Mouse (Mus musculus): Measurements from ENCODE around the gene Lrch3.
A peak's percentile ranks its signal among the peaks of the same experiment; 100 is the strongest.

Gene Lrch3

GRCm38 (mm10) chr16:33015396-33015907, 101.6 kb downstream of the Lrch3 start:
- Histone ChIP-seq H3K4me3 (replicated peaks; ENCODE audit: low read length) (no peak overlapping the region), H3K36me3 (ENCODE audit: insufficient read depth, low read length) (peaks cover 68% of the 10 kb centered on the region), H3K9me3 (ENCODE audit: low read length) (no peaks in the 10 kb centered on the region), H3K4me1 (replicated peaks; ENCODE audit: low read depth, low read length) (peaks cover 51% of the 10 kb centered on the region), H3K27me3 (ENCODE audit: insufficient read depth, low read length) (no peaks in the 10 kb centered on the region)
- TF ChIP-seq POU5F1 (IDR thresholded peaks at IDR 0.05; ENCODE audit: borderline replicate concordance, low read length) (no peak), CTCF (conservative IDR thresholded peaks at IDR 0.05; ENCODE audit: low read length) (no peak), NANOG (IDR thresholded peaks at IDR 0.05; ENCODE audit: borderline replicate concordance, low read length) (no peak)

GRCm38 (mm10) chr16:33015986-33016385, 102.1 kb downstream of the Lrch3 start:
- TF ChIP-seq NANOG (IDR thresholded peaks at IDR 0.05; ENCODE audit: borderline replicate concordance, low read length) (no peak), CTCF (conservative IDR thresholded peaks at IDR 0.05; ENCODE audit: low read length) (no peak), POU5F1 (IDR thresholded peaks at IDR 0.05; ENCODE audit: borderline replicate concordance, low read length) (no peak)
- Histone ChIP-seq H3K27me3 (ENCODE audit: insufficient read depth, low read length) (no peaks in the 10 kb centered on the region), H3K4me1 (replicated peaks; ENCODE audit: low read depth, low read length) (peaks cover 55% of the 10 kb centered on the region), H3K9me3 (ENCODE audit: low read length) (no peaks in the 10 kb centered on the region), H3K36me3 (ENCODE audit: insufficient read depth, low read length) (peaks cover 65% of the 10 kb centered on the region), H3K4me3 (replicated peaks; ENCODE audit: low read length) (no peak overlapping the region)

GRCm38 (mm10) chr16:33017677-33018349, 103.9 kb downstream of the Lrch3 start:
- Histone ChIP-seq H3K36me3 (ENCODE audit: insufficient read depth, low read length) (peaks cover 53% of the 10 kb centered on the region), H3K9me3 (ENCODE audit: low read length) (no peaks in the 10 kb centered on the region)
- TF ChIP-seq NANOG (IDR thresholded peaks at IDR 0.05; ENCODE audit: borderline replicate concordance, low read length): no peak
- TF ChIP-seq CTCF (conservative IDR thresholded peaks at IDR 0.05; ENCODE audit: low read length): no peak
- TF ChIP-seq POU5F1 (IDR thresholded peaks at IDR 0.05; ENCODE audit: borderline replicate concordance, low read length): no peak

DNA sequence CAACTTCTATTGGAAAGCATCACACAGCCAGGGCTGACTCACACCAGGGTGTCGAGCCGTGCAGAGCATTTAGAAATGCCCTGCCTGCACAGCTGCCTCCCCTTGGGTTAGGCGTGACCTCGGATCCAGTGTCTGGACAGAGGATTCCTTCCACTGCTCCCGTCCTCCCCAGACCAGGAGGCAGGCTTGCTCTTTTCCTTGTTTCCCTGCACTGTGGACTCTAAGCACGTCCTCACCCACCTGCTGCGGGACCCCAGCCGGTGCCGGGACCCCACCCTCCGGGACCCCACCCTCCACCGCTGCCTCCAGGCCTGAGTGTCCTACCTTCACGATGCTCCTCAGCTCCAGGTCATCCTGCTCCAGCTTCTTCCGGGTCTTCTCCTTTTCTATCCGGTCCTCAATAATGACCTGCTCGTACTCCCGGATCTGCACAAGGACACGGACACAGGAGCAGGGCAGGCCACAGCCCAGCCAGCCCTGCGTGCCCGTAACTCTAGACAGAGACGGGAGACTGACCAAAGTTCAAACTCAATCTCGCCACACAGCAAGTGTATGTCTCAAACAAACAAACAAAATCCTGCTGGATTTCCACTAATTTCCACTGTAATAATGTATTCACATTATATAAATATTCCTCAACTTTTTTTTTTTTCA, 105.3 kb downstream of the Lrch3 start:
- no peak for TF ChIP-seq POU5F1 (IDR thresholded peaks at IDR 0.05; ENCODE audit: borderline replicate concordance, low read length)

More at GRCm38 (mm10) chr16:33017677-33018349, 103.9 kb downstream of the Lrch3 start:
- H3K4me3 ChIP-seq (replicated peaks; ENCODE audit: low read length): no peak overlapping the region
- H3K27me3 ChIP-seq (ENCODE audit: insufficient read depth, low read length): no peaks in the 10 kb centered on the region
- peaks cover 43% of the 10 kb centered on the region for H3K4me1 ChIP-seq (replicated peaks; ENCODE audit: low read depth, low read length)

DNA sequence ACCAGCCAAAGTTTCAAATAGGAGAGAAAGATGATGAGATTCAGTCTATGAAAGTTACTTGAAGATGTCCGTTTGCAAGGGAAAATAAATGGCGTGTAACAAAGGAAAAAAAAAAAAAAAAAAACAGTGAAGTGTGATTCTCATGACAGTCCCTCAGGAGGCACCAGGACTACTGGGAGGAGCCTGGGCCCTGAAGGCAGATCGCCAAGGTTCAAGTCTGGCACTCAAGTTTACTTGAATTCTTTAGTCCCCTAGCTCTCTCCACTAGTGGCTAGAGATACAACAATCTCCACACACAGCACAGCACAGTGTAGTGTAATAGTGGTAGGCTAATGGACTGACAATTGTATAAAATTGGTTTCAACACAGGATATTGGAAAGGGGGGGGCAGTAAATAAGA, 107.5 kb downstream of the Lrch3 start:
- Histone ChIP-seq H3K4me3 (replicated peaks; ENCODE audit: low read length) (no peak overlapping the region), H3K9me3 (ENCODE audit: low read length) (no peaks in the 10 kb centered on the region), H3K4me1 (replicated peaks; ENCODE audit: low read depth, low read length) (peaks cover 39% of the 10 kb centered on the region), H3K27me3 (ENCODE audit: insufficient read depth, low read length) (no peaks in the 10 kb centered on the region), H3K36me3 (ENCODE audit: insufficient read depth, low read length) (peaks cover 30% of the 10 kb centered on the region)
- no peak for TF ChIP-seq POU5F1 (IDR thresholded peaks at IDR 0.05; ENCODE audit: borderline replicate concordance, low read length)

More for the DNA sequence above, 105.3 kb downstream of the Lrch3 start:
- Histone ChIP-seq H3K4me3 (replicated peaks; ENCODE audit: low read length) (peak overlapping the region; percentile 49), H3K27me3 (ENCODE audit: insufficient read depth, low read length) (no peaks in the 10 kb centered on the region), H3K4me1 (replicated peaks; ENCODE audit: low read depth, low read length) (peaks cover 39% of the 10 kb centered on the region), H3K9me3 (ENCODE audit: low read length) (no peaks in the 10 kb centered on the region), H3K36me3 (ENCODE audit: insufficient read depth, low read length) (peaks cover 40% of the 10 kb centered on the region)

DNA sequence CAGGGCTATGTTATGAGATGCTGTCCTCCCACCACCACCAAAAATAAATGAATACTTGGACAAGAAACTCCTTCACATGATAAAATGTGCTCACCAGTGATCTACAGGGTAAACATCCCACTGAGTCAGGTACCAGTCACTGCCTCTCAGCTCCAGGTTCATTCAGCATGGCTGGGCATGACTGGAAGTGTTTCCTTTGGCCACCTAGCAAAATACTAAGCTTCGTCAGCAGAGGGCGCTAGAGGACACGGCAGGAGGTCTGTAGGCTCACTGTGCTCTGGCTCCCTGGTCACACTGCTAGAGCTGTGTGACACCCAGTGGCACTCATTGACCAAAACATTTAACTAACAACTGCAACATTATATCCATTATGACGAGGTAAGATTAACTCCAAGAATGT, 109.8 kb downstream of the Lrch3 start:
- H3K4me3 ChIP-seq (replicated peaks; ENCODE audit: low read length): no peak overlapping the region
- no peaks in the 10 kb centered on the region for H3K9me3 ChIP-seq (ENCODE audit: low read length)
- peaks cover 29% of the 10 kb centered on the region for H3K4me1 ChIP-seq (replicated peaks; ENCODE audit: low read depth, low read length)
- H3K27me3 ChIP-seq (ENCODE audit: insufficient read depth, low read length): no peaks in the 10 kb centered on the region
- H3K36me3 ChIP-seq (ENCODE audit: insufficient read depth, low read length): peaks cover 17% of the 10 kb centered on the region
- peak; percentile 91 for TF ChIP-seq CTCF (conservative IDR thresholded peaks at IDR 0.05; ENCODE audit: low read length)
- TF ChIP-seq NANOG (IDR thresholded peaks at IDR 0.05; ENCODE audit: borderline replicate concordance, low read length): no peak

DNA sequence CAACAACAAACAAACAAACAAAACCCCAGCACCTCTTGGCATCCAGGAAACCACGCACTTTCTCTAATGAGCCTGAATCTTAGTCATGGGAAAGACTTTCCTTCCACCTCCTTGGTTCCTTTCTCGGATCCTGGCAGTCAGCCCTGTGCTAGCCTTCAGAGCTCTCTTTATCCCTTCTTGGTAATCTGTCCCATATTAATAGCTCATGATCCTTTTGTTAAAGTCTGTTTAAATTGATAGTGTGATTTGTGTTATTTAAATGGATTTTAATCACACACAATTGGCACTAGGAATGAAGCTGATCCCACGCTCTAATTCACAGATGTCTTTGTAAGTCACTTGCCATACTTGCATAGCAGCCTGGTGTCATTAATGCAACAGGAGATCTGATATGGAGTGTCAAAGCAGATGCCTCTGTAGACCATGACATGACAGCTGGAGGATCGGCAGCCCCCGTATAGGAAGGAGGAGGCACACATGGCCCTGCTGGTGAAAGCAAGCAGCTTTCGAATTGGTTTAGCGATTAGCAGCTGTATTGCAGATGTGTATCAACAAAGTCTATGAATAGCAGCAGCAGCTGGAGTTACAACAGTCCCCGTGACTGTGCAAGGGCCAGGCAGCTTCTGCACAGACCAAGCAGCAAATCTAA, 110.7 kb downstream of the Lrch3 start:
- Histone ChIP-seq H3K27me3 (ENCODE audit: insufficient read depth, low read length) (no peaks in the 10 kb centered on the region), H3K9me3 (ENCODE audit: low read length) (no peaks in the 10 kb centered on the region), H3K36me3 (ENCODE audit: insufficient read depth, low read length) (peaks cover 25% of the 10 kb centered on the region), H3K4me1 (replicated peaks; ENCODE audit: low read depth, low read length) (peaks cover 22% of the 10 kb centered on the region), H3K4me3 (replicated peaks; ENCODE audit: low read length) (no peak overlapping the region)
- TF ChIP-seq NANOG (IDR thresholded peaks at IDR 0.05; ENCODE audit: borderline replicate concordance, low read length) (no peak), CTCF (conservative IDR thresholded peaks at IDR 0.05; ENCODE audit: low read length) (no peak), POU5F1 (IDR thresholded peaks at IDR 0.05; ENCODE audit: borderline replicate concordance, low read length) (no peak)

- TF ChIP-seq POU5F1 (IDR thresholded peaks at IDR 0.05; ENCODE audit: borderline replicate concordance, low read length) (no peak), CTCF (conservative IDR thresholded peaks at IDR 0.05; ENCODE audit: low read length) (no peak), NANOG (IDR thresholded peaks at IDR 0.05; ENCODE audit: borderline replicate concordance, low read length) (no peak)
- H3K4me3 ChIP-seq (replicated peaks; ENCODE audit: low read length): no peak overlapping the region
- H3K9me3 ChIP-seq (ENCODE audit: low read length): no peaks in the 10 kb centered on the region
- peaks cover 12% of the 10 kb centered on the region for H3K4me1 ChIP-seq (replicated peaks; ENCODE audit: low read depth, low read length)
- H3K27me3 ChIP-seq (ENCODE audit: insufficient read depth, low read length): no peaks in the 10 kb centered on the region
- H3K36me3 ChIP-seq (ENCODE audit: insufficient read depth, low read length): peaks cover 29% of the 10 kb centered on the region
These were observed 112.5 kb downstream of the Lrch3 start for GRCm38 (mm10) chr16:33026357-33026756.
